In the genomic region with DNA sequence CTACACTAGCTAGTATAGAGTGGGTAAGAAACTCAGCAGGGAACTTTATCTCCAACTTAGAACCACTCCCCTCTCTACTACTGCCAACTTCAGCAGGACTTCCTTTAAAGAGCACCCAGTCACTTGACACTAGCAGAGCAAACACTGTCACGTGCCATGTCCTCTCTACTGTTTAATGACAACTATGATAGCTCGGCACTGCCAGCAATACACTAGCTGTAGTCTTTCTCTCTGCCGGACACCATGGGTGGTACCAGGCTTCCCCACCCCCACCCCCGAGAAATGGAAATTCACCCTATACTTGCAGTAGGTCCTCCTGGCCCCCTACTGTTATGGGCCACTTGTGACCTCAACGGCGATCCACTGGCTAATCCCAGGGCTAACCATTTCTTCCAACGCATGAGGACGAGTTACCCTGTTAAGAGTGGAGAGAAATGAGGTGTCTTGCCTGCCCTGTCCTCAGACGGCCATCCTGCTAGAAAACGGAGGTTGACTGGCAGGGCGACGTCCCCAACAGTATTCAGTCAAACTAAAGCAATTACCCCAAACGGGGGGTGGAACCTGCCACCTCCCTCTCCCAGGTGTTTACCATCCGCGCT, we compare ENCODE assay signal across 8 mouse cellular contexts. TPM values are rescaled to one million over a fixed set of nuclear protein-coding genes. Genes with fewer than 3 reads are reported as not detected.
DNase-seq lines count a peak whose midpoint lies in the region; ATAC-seq and TF ChIP-seq lines count a peak whose summit lies in the region.

No protein-coding gene starts in this region.

- WGBS in embryonic facial prominence, embryonic 14.5 days = 2% methylated on average over 15 of the region's 15 CpGs
- WGBS in hindbrain, embryonic 11.5 days = 2% methylated on average over 15 of the region's 15 CpGs
- 1% methylated on average over 15 of the region's 15 CpGs for WGBS in midbrain, postnatal 0 days

- ATAC-seq in embryonic facial prominence, embryonic 14.5 days (ENCODE audit: low read depth) = no peak; the same call in 1 of the 2 replicates
- ATAC-seq in hindbrain, embryonic 11.5 days (ENCODE audit: low FRiP score) = peak; percentile 41; the same call in 1 of the 2 replicates
- ATAC-seq in midbrain, postnatal 0 days (ENCODE audit: low FRiP score) = peak; percentile 29; the same call in 1 of the 2 replicates

- peak overlapping the region; percentile 92 for H3K4me2 ChIP-seq in embryonic facial prominence, embryonic 14.5 days (ENCODE audit: low read depth, low read length)
- peak overlapping the region; percentile 70 for H3K4me2 ChIP-seq in hindbrain, embryonic 11.5 days (replicated peaks; ENCODE audit: low read depth, low read length)
- peak overlapping the region; percentile 83 for H3K4me2 ChIP-seq in midbrain, postnatal 0 days (ENCODE audit: low read depth, low read length, poor library complexity, severe bottlenecking)

- TF ChIP-seq CTCF in midbrain, postnatal 0 days (IDR thresholded peaks at IDR 0.05) = no peak

- peaks cover 37% of the 10 kb centered on the region for H3K36me3 ChIP-seq in embryonic facial prominence, embryonic 14.5 days (ENCODE audit: control insufficient read depth, insufficient read depth, low read length)
- no peaks in the 10 kb centered on the region for H3K36me3 ChIP-seq in hindbrain, embryonic 11.5 days (ENCODE audit: control insufficient read depth, insufficient read depth, low read length)
- peaks cover 32% of the 10 kb centered on the region for H3K36me3 ChIP-seq in midbrain, postnatal 0 days (ENCODE audit: insufficient read depth, low read length)

- H3K4me1 ChIP-seq in embryonic facial prominence, embryonic 14.5 days (ENCODE audit: control insufficient read depth, insufficient read depth, low read length) = peaks cover 15% of the 10 kb centered on the region
- H3K4me1 ChIP-seq in hindbrain, embryonic 11.5 days (replicated peaks; ENCODE audit: control insufficient read depth, insufficient read depth, low read length) = peaks cover 5% of the 10 kb centered on the region; the same call in 1 of the 2 replicates
- H3K4me1 ChIP-seq in midbrain, postnatal 0 days (ENCODE audit: insufficient read depth, low read length) = peaks cover 8% of the 10 kb centered on the region; the same call in 1 of the 2 replicates

- peak overlapping the region; percentile 96 for H3K27ac ChIP-seq in embryonic facial prominence, embryonic 14.5 days (replicated peaks; ENCODE audit: low read depth, low read length)
- H3K27ac ChIP-seq in hindbrain, embryonic 11.5 days (ENCODE audit: low read depth, low read length) = peak overlapping the region; percentile 95
- peak overlapping the region; percentile 99 for H3K27ac ChIP-seq in midbrain, postnatal 0 days (ENCODE audit: low read depth, low read length)

- H3K4me3 ChIP-seq in embryonic facial prominence, embryonic 14.5 days (ENCODE audit: low read depth, low read length) = peak overlapping the region; percentile 65
- peak overlapping the region; percentile 75 for H3K4me3 ChIP-seq in hindbrain, embryonic 11.5 days (ENCODE audit: low read depth, low read length)
- peak overlapping the region; percentile 76 for H3K4me3 ChIP-seq in midbrain, postnatal 0 days (ENCODE audit: low read depth, low read length)

- no peaks in the 10 kb centered on the region for H3K9me3 ChIP-seq in embryonic facial prominence, embryonic 14.5 days (ENCODE audit: control insufficient read depth, low read length)
- no peaks in the 10 kb centered on the region for H3K9me3 ChIP-seq in hindbrain, embryonic 11.5 days (ENCODE audit: control insufficient read depth, low read length)
- no peaks in the 10 kb centered on the region for H3K9me3 ChIP-seq in midbrain, postnatal 0 days (ENCODE audit: low read length)

- peak overlapping the region; percentile 92 for H3K9ac ChIP-seq in embryonic facial prominence, embryonic 14.5 days (ENCODE audit: low read depth, low read length)
- peak overlapping the region; percentile 97 for H3K9ac ChIP-seq in hindbrain, embryonic 11.5 days (ENCODE audit: low read depth, low read length)
- H3K9ac ChIP-seq in midbrain, postnatal 0 days (replicated peaks; ENCODE audit: low read length, poor library complexity, severe bottlenecking) = peak overlapping the region; percentile 85

- peak; percentile 44 to 82 for DNase-seq in adrenal gland, adult (ENCODE audit: inconsistent age in 2 of 2, low spot score in 1 of 2)
- no peak for DNase-seq in adrenal gland, adult 18-20 months (ENCODE audit: low spot score in 2 of 2)
- DNase-seq in ES-CJ7 (ENCODE audit: low read depth, low spot score) (peak; percentile 41), liver (peak; percentile 45)
- peak; percentile 67 for DNase-seq in embryonic facial prominence, embryonic 14.5 days (ENCODE audit: low spot score)
- no peak for DNase-seq in hindbrain, embryonic 11.5 days (ENCODE audit: low spot score)
- peak; percentile 40 for DNase-seq in midbrain, postnatal 0 days (ENCODE audit: low spot score)
- DNase-seq in Muller cell, postnatal 12 days (ENCODE audit: inconsistent ontology term) = no peak

- no peaks in the 10 kb centered on the region for H3K27me3 ChIP-seq in embryonic facial prominence, embryonic 14.5 days (replicated peaks; ENCODE audit: control insufficient read depth, insufficient read depth, low read length)
- H3K27me3 ChIP-seq in hindbrain, embryonic 11.5 days (ENCODE audit: control insufficient read depth, insufficient read depth, low read length) = no peaks in the 10 kb centered on the region
- H3K27me3 ChIP-seq in midbrain, postnatal 0 days (ENCODE audit: insufficient read depth, low read length) = no peaks in the 10 kb centered on the region

RNA-seq across cellular contexts. Expression of gene Flcn, which starts 0.6 kb away (rescaled TPM):
- 10 to 100 TPM; 85.5 to 99.0 TPM for total RNA-seq in adrenal gland, adult 18-20 months (2021)
- polyA plus RNA-seq in embryonic facial prominence, embryonic 14.5 days (2014; fragmentation: Nextera tagmentation; extraction: Ambion mirVana) = 31.0 and 32.2 TPM in 2 replicates
- 25.9 and 26.4 TPM in 2 replicates for polyA plus RNA-seq in hindbrain, embryonic 11.5 days (2014; fragmentation: Nextera tagmentation; extraction: Ambion mirVana)
- total RNA-seq in midbrain, postnatal 0 days (2014; rRNA removed) = 41.5 and 44.0 TPM in 2 replicates
- polyA plus RNA-seq in midbrain, postnatal 0 days (2015; fragmentation: Nextera tagmentation; extraction: Ambion mirVana) = 31.0 and 34.7 TPM in 2 replicates

RNA-seq across cellular contexts. Expression of gene Pld6, which starts 21.7 kb away (rescaled TPM):
- total RNA-seq in adrenal gland, adult 18-20 months (2021) = 1 to 10 TPM in 1 of 2 experiments, under 1 TPM in 1; 0.90 to 2.1 TPM
- 0.96 and 1.3 TPM in 2 replicates for polyA plus RNA-seq in embryonic facial prominence, embryonic 14.5 days (2014; fragmentation: Nextera tagmentation; extraction: Ambion mirVana)
- polyA plus RNA-seq in hindbrain, embryonic 11.5 days (2014; fragmentation: Nextera tagmentation; extraction: Ambion mirVana) = 0.31 and 0.47 TPM in 2 replicates
- 18.3 and 19.0 TPM in 2 replicates for total RNA-seq in midbrain, postnatal 0 days (2014; rRNA removed)
- 26.2 and 32.2 TPM in 2 replicates for polyA plus RNA-seq in midbrain, postnatal 0 days (2015; fragmentation: Nextera tagmentation; extraction: Ambion mirVana)

RNA-seq across cellular contexts. Expression of gene Nt5m, which starts 30.1 kb away (rescaled TPM):
- total RNA-seq in adrenal gland, adult 18-20 months (2021) = 10 to 100 TPM; 27.7 to 29.9 TPM
- polyA plus RNA-seq in embryonic facial prominence, embryonic 14.5 days (2014; fragmentation: Nextera tagmentation; extraction: Ambion mirVana) = 34.6 and 37.5 TPM in 2 replicates
- 37.8 and 42.6 TPM in 2 replicates for polyA plus RNA-seq in hindbrain, embryonic 11.5 days (2014; fragmentation: Nextera tagmentation; extraction: Ambion mirVana)
- 72.6 and 86.9 TPM in 2 replicates for total RNA-seq in midbrain, postnatal 0 days (2014; rRNA removed)
- polyA plus RNA-seq in midbrain, postnatal 0 days (2015; fragmentation: Nextera tagmentation; extraction: Ambion mirVana) = 92.2 and 99.1 TPM in 2 replicates

RNA-seq across cellular contexts. Expression of gene Cops3, which starts 30.5 kb away (rescaled TPM):
- total RNA-seq in adrenal gland, adult 18-20 months (2021) = 10 to 100 TPM; 81.4 to 86.3 TPM
- polyA plus RNA-seq in embryonic facial prominence, embryonic 14.5 days (2014; fragmentation: Nextera tagmentation; extraction: Ambion mirVana) = 180 and 198 TPM in 2 replicates
- polyA plus RNA-seq in hindbrain, embryonic 11.5 days (2014; fragmentation: Nextera tagmentation; extraction: Ambion mirVana) = 246 and 254 TPM in 2 replicates
- 94.1 and 104 TPM in 2 replicates for total RNA-seq in midbrain, postnatal 0 days (2014; rRNA removed)
- polyA plus RNA-seq in midbrain, postnatal 0 days (2015; fragmentation: Nextera tagmentation; extraction: Ambion mirVana) = 147 and 148 TPM in 2 replicates

Comparison
In these comparisons a context has a peak if more than half of its experiments do, and no peak if none do; other contexts are left out.
1. DNase-seq: peak in adrenal gland, adult (2 of 2), ES-CJ7 (single experiment), embryonic facial prominence, embryonic 14.5 days (single experiment), liver (single experiment) and midbrain, postnatal 0 days (single experiment); none in adrenal gland, adult 18-20 months (0 of 2), hindbrain, embryonic 11.5 days (single experiment) and Muller cell, postnatal 12 days (single experiment).
2. RNA of gene Pld6, which starts 21.7 kb away (polyA plus RNA-seq): 26.2 to 32.2 TPM in midbrain, postnatal 0 days; 0.96 to 1.3 TPM in embryonic facial prominence, embryonic 14.5 days and 0.31 to 0.47 TPM in hindbrain, embryonic 11.5 days; every median in the first group is over 10 times any median in the second.
3. Peak in every context shown above with its lines, with median percentiles within 50 percentile points of each other: H3K27ac ChIP-seq, H3K4me2 ChIP-seq, H3K4me3 ChIP-seq and H3K9ac ChIP-seq.